Mouse (Mus musculus) heart, adult 2 months (tissue): ENCODE measurements at regions not wholly inside any gene's neighbourhood (a gene's known extent, or its start where the extent isn't known, plus 50 kb on each side); places are given as distances from the start of the nearest gene placed in this dataset.

Source experiments
- DNase-seq, 2 experiments: peaks; one replicate each; pipeline ENCODE4 v3.0.0; 2021
- H3K27ac ChIP-seq: fragments of 200-600 bp; 2 replicates; pipeline ENCODE4 v1.8.1; 2022
- H3K27me3 ChIP-seq: fragments of 200-500 bp; 2 replicates; pipeline ENCODE4 v1.6.1; 2012; ENCODE audit warnings: mild to moderate bottlenecking, low read length, inconsistent platforms, mixed read lengths; ENCODE audit not compliant: control insufficient read depth, insufficient read depth
- H3K36me3 ChIP-seq: fragments of 200-500 bp; 2 replicates; pipeline ENCODE4 v1.6.1; 2012; ENCODE audit warnings: low read length, inconsistent platforms; ENCODE audit not compliant: control insufficient read depth, insufficient read depth
- H3K4me1 ChIP-seq: fragments of 200-500 bp; 2 replicates; pipeline ENCODE4 v1.6.1; 2011; ENCODE audit warnings: low read length; ENCODE audit not compliant: control insufficient read depth, insufficient read depth
- H3K4me3 ChIP-seq: fragments of 200-600 bp; 2 replicates; pipeline ENCODE4 v1.8.1; 2022
- H3K79me2 ChIP-seq: fragments of 200-500 bp; replicated peaks from 2 replicates; pipeline ENCODE4 v1.6.1; 2012; ENCODE audit warnings: mild to moderate bottlenecking, inconsistent platforms, low read length, moderate library complexity, mixed read lengths; ENCODE audit not compliant: control insufficient read depth, insufficient read depth
- H3K9ac ChIP-seq: fragments of 200-500 bp; 2 replicates; pipeline ENCODE4 v1.6.1; 2012; ENCODE audit warnings: low read depth, mild to moderate bottlenecking, control low read depth, inconsistent platforms, low read length, mixed read lengths
- CTCF ChIP-seq: fragments of 200-600 bp; IDR thresholded peaks from 2 replicates; pipeline ENCODE4 v1.8.1; 2022; ENCODE audit warnings: antibody characterized with exemption, mild to moderate bottlenecking, moderate library complexity
- EP300 ChIP-seq: fragments of 200-500 bp; IDR thresholded peaks from 2 replicates; pipeline ENCODE4 v1.6.1; 2011; ENCODE audit warnings: low read depth, low read length, control low read depth; ENCODE audit not compliant: insufficient read depth
- POLR2A ChIP-seq: fragments of 200-500 bp; IDR thresholded peaks from 2 replicates; pipeline ENCODE4 v1.6.1; 2011; ENCODE audit warnings: mild to moderate bottlenecking, low read depth, low read length, control low read depth; ENCODE audit not compliant: insufficient read depth
- WGBS: fragments of 180-500 bp; shearing (Covaris S2); methylation state at CpG from one replicate; pipeline ENCODE4 v1.1.7; 2018; 5-methylcytosine and 5-hydroxymethylcytosine counted together
- intact Hi-C: fragments of 180-260 bp; cut with DNase I; formaldehyde crosslinking; loops from one replicate; pipeline ENCODE4 v1.15.1; 2025

GRCm38 (mm10) chr12:98106789-98107684 is 152.2 kb downstream of the Galc start:
- DNase-seq = no peak
- no peaks in the 10 kb centered on the region for H3K79me2 ChIP-seq
- TF ChIP-seq POLR2A = no peak
- no peak for TF ChIP-seq CTCF
- no peak for TF ChIP-seq EP300
- no peak overlapping the region for H3K27ac ChIP-seq
- WGBS = 51% methylated on average over 10 of the region's 10 CpGs
- H3K9ac ChIP-seq = no peak overlapping the region
- intact Hi-C loops = no loop called here
- no peak overlapping the region for H3K4me3 ChIP-seq
- H3K36me3 ChIP-seq = no peaks in the 10 kb centered on the region
- no peaks in the 10 kb centered on the region for H3K27me3 ChIP-seq
- no peaks in the 10 kb centered on the region for H3K4me1 ChIP-seq

GRCm38 (mm10) chr12:98106151-98106788 is 153.0 kb downstream of the Galc start:
- Histone ChIP-seq H3K36me3 (no peaks in the 10 kb centered on the region), H3K79me2 (no peaks in the 10 kb centered on the region), H3K4me1 (no peaks in the 10 kb centered on the region), H3K4me3 (no peak overlapping the region), H3K9ac (no peak overlapping the region), H3K27me3 (no peaks in the 10 kb centered on the region), H3K27ac (no peak overlapping the region)
- intact Hi-C loops = no loop called here
- DNase-seq = no peak
- TF ChIP-seq CTCF (no peak), POLR2A (no peak)
- 42% methylated on average over 3 of the region's 3 CpGs for WGBS

- no peaks in the 10 kb centered on the region for H3K27me3 ChIP-seq
- TF ChIP-seq EP300 = no peak
- no peak for TF ChIP-seq POLR2A
- TF ChIP-seq CTCF = no peak
- intact Hi-C loops = no loop called here
Observed at GRCm38 (mm10) chr12:98105749-98106148, 153.5 kb downstream of the Galc start.

GRCm38 (mm10) chr12:98090171-98090570 is 169.1 kb downstream of the Galc start:
- H3K27ac ChIP-seq = no peak overlapping the region
- H3K4me3 ChIP-seq = no peak overlapping the region
- 59% methylated on average over 5 of the region's 5 CpGs for WGBS
- no peak overlapping the region for H3K9ac ChIP-seq
- H3K4me1 ChIP-seq = no peaks in the 10 kb centered on the region
- H3K79me2 ChIP-seq = no peaks in the 10 kb centered on the region
- no peak for DNase-seq
- no peaks in the 10 kb centered on the region for H3K27me3 ChIP-seq
- intact Hi-C loops = no loop called here
- H3K36me3 ChIP-seq = no peaks in the 10 kb centered on the region
- TF ChIP-seq POLR2A (no peak), CTCF (no peak), EP300 (no peak)

More at GRCm38 (mm10) chr12:98105749-98106148, 153.5 kb downstream of the Galc start:
- Histone ChIP-seq H3K27ac (no peak overlapping the region), H3K4me1 (no peaks in the 10 kb centered on the region), H3K79me2 (no peaks in the 10 kb centered on the region), H3K36me3 (no peaks in the 10 kb centered on the region), H3K9ac (no peak overlapping the region), H3K4me3 (no peak overlapping the region)
- DNase-seq = no peak

- H3K27me3 ChIP-seq = no peaks in the 10 kb centered on the region
- H3K27ac ChIP-seq = no peak overlapping the region
- no peak overlapping the region for H3K4me3 ChIP-seq
- TF ChIP-seq CTCF = no peak
- no peak for TF ChIP-seq EP300
- TF ChIP-seq POLR2A = no peak
- no peak for DNase-seq
- no peaks in the 10 kb centered on the region for H3K36me3 ChIP-seq
- 89% methylated on average over 1 of the region's 1 CpGs for WGBS
- H3K9ac ChIP-seq = no peak overlapping the region
- H3K79me2 ChIP-seq = no peaks in the 10 kb centered on the region
- intact Hi-C loops = no loop called here
- H3K4me1 ChIP-seq = no peaks in the 10 kb centered on the region
Observed at GRCm38 (mm10) chr12:98078351-98078750, 180.9 kb downstream of the Galc start.

- intact Hi-C loops = no loop called here
- Histone ChIP-seq H3K27ac (no peak overlapping the region), H3K4me3 (no peak overlapping the region), H3K9ac (no peak overlapping the region), H3K36me3 (no peaks in the 10 kb centered on the region), H3K4me1 (no peaks in the 10 kb centered on the region), H3K27me3 (no peaks in the 10 kb centered on the region), H3K79me2 (no peaks in the 10 kb centered on the region)
- no peak for DNase-seq
- 53% methylated on average over 2 of the region's 2 CpGs for WGBS
- TF ChIP-seq EP300 (no peak), POLR2A (no peak), CTCF (no peak)
Observed at GRCm38 (mm10) chr12:98075580-98075979, 183.7 kb downstream of the Galc start.
